Mouse (Mus musculus): ENCODE results near the gene Hist1h4j.
A peak's percentile ranks its signal among the peaks of the same experiment; 100 is the strongest.
"Not testable (repeated sequence)": the region's sequence is repeated elsewhere in the genome, so short reads cannot be mapped to it uniquely, and the experiment has no call there.

Hist1h4j gene

DNA sequence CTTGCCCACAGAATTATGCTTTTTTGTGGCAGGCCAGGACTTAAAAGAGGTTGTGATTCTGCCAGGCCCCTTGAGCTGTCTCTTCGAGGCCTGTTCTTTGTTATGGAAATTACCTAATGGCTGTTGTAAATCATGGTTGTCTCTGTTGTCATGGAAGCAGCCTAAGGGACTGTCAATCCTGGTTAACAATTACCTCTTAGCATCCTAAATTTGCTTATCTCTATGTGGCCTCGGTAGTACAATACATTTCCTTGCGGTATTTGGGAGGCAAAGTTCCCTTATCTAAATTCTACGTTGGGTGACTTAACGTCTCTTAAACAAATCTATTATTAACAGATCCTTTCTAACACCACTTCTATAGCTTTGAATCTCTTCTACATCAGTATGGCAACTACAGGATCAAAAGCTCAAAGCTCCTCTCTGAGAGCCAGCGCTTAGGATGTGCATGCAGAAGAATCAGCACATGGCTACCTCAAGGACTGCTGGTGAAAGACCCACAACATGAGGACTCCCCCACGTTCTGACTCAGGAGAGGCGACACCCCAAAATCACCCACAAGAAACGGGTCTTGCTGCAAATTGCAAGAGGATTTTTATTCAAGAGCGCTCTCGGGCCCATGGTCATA, 6.8 kb upstream of the Hist1h4j start:
- no peak for DNase-seq (ENCODE audit: low spot score)

DNA sequence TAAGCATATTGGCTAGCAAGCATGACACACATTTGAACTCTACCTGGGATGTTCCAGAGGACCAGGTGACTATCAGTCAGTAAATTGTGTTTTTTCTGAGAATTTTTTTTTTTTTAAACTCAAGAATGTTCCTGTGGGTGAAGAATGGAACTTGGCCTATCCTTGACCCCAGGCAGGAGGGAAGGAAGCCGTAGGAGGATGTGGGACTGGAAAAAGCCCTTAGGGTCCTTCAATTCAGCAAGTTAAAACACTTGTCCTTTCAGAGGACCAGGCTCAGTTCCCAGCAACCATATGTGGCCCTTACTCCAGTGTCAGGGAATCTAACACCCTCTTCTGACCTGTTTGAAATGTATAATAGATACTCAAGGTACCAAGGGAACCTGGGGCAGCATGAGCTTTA, 5.3 kb upstream of the Hist1h4j start:
- no peak for DNase-seq (ENCODE audit: low spot score)

DNA sequence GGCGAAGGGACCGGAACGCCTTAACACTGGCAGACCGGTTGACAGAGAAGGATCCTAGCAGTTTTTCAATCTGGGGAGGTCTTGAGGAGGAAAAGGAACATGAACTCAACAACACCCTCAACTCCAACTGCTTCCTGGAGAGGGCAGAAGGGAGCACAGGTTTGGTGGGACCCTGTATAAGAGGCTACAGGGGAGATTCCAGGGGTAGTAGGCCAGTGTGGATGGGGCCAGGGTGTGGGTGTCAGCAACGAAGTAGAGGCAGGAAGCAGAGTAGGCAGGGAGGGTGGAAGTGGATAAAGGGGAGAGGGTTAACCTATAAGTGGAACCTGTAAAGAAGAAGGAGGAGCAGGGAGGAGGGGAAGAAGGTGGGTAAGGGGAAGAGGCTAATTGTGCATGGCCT, 1.4 kb upstream of the Hist1h4j start:
- DNase-seq (ENCODE audit: low spot score): no peak

- no peak for DNase-seq (ENCODE audit: low spot score)
Observed at GRCm38 (mm10) chr13:21734010-21734905, 606 bp upstream of the Hist1h4j start.

GRCm38 (mm10) chr13:21745006-21745405, 10.1 kb downstream of the Hist1h4j start:
- no peak for DNase-seq (ENCODE audit: low spot score)

GRCm38 (mm10) chr13:21749387-21750158, 14.7 kb downstream of the Hist1h4j start:
- DNase-seq (ENCODE audit: low spot score): no peak

DNA sequence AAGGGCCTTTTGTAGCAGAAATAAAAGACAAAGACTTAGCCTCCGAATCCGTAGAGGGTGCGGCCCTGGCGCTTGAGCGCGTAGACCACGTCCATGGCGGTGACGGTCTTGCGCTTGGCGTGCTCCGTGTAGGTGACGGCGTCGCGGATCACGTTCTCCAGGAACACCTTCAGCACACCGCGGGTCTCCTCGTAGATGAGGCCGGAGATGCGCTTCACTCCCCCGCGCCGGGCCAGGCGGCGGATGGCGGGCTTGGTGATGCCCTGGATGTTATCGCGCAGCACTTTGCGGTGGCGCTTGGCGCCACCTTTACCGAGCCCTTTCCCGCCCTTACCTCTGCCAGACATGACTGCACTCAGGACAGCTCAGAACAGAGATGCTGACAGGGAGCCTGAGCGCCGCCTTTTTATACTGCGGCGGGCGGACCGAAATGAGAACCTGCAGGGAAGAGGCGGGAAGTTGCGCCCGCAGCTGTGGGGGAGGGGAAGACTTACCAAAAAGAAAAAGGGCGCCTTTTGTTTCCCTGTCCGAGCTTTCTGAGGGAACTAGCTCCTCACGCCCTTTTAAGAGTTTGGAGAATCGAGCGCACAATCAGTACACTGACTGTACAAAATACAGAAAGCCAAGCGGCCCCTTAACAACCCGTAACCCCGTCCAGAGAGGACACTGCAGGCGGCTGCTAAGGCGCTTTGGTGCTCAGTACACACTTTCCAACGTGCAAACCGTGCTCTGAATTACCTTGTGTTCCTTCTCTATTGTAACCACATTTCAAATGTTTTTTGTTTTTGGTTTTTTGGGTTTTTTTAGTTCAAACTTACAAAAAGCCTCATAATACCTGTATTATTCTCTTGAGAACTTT, 15.5 kb downstream of the Hist1h4j start, which contains the start of gene Hist1h4k:
Gene Hist1h4k, minus strand, starts transcription at position 347 of the 859 bp plus-strand sequence.
- peak; percentile 51 for DNase-seq (ENCODE audit: low spot score)

- DNase-seq (ENCODE audit: low spot score): no peak
Observed at GRCm38 (mm10) chr13:21751417-21751816, 16.6 kb downstream of the Hist1h4j start.

- DNase-seq (ENCODE audit: low spot score): no peak
Observed at GRCm38 (mm10) chr13:21751827-21752226, 17.0 kb downstream of the Hist1h4j start.

DNA sequence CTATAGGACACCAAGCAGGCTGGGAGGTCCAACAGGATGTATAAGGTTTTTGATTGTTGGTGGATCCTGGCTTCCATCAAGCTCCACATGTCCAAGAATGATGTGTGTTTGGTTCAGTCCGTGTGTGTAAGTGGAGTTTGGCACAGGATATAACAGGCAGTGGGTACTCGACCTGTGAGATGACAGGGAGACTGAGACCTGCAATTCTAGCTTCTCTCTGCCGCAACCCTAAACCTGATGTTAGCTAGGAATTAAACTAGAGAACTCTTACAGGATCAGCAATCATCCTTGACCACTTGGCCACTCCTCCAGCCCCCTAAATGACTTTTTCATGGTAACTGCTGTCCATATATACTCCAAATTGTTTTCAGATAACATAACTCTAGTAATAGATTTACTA, 17.5 kb downstream of the Hist1h4j start:
- no peak for DNase-seq (ENCODE audit: low spot score)

- DNase-seq (ENCODE audit: low spot score): no peak
Observed at GRCm38 (mm10) chr13:21753051-21753523, 18.2 kb downstream of the Hist1h4j start.

- not testable (repeated sequence) for DNase-seq (ENCODE audit: low spot score)
Observed at GRCm38 (mm10) chr13:21753524-21754285, 18.8 kb downstream of the Hist1h4j start, which contains the start of the genes Hist1h2ak and Hist1h2bn. TSS of gene Hist1h2ak (minus strand) at chr13:21753827. TSS of gene Hist1h2bn (plus strand) at chr13:21754123.

DNA sequence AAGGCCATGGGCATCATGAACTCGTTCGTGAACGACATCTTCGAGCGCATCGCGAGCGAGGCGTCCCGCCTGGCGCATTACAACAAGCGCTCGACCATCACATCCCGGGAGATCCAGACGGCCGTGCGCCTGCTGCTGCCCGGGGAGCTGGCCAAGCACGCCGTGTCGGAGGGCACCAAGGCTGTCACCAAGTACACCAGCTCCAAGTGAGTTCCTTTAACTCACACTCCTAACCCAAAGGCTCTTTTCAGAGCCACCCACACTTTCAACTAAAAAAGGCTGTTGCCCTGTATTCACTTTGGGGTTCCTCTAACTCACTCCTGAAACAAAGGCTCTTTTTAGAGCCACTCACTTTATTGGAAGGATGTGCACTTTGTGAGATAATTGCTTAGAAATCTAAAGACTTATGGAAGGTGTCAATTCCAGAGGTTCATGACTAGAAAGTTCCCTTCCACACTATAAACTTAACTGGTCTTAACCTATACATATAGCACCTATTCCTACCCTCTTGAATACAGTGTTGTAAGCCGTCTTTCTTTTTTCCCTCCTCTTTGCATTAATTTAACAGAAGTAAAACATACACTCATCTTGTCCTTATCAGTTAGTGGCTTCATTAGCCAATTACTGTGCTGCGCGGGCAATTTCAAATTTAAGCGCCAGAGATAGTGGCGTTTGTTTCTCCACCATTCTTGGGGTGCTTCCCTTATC, 19.6 kb downstream of the Hist1h4j start:
- DNase-seq (ENCODE audit: low spot score): not testable (repeated sequence)

- no peak for DNase-seq (ENCODE audit: low spot score)
Observed at GRCm38 (mm10) chr13:21755707-21756106, 20.8 kb downstream of the Hist1h4j start.

DNA sequence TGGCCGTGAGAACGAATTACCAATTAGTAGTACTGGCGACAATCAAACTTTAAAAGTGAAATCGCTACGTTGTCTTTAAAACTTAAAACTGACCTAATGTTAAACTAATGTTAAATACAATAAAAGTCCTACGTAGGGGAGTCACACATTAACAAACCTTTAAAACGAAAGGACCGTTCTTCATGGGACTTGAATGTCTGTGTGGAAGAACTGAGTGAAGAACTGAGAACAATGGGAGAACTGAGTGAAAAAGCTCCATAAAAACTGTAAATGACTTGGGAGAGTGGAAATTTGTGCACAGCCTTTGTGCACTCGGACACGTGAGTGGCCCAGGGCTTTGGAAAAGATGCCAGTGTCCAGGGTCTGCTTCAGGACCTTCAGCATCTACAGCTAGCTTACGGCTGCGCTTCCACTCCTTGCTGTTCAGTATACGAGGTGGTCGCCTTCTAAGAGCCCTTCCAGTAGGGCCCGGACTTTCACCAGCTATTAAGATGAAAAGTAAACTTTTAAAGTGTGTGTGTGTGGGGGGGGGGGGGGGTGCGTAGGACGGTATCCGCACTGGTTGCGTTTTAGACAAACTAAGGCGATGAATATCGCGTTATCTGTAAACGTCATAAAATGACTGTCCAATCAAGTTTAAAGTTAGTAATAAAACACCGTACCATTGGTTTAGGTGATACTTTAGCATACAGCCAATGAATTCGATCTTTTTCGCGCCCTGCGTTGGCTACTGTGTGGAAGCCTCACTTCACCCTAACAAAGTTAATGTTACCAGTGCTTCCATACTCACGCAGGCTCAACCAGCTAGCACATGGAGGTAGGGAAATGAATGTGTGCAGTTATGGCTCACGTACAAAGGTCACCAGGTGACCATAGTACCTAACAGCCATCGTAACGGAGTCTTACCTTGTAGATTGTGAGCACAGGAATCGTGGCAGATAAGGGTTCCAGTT, 44.2 kb downstream of the Hist1h4j start:
- peak; percentile 13 for DNase-seq (ENCODE audit: low spot score)

DNA sequence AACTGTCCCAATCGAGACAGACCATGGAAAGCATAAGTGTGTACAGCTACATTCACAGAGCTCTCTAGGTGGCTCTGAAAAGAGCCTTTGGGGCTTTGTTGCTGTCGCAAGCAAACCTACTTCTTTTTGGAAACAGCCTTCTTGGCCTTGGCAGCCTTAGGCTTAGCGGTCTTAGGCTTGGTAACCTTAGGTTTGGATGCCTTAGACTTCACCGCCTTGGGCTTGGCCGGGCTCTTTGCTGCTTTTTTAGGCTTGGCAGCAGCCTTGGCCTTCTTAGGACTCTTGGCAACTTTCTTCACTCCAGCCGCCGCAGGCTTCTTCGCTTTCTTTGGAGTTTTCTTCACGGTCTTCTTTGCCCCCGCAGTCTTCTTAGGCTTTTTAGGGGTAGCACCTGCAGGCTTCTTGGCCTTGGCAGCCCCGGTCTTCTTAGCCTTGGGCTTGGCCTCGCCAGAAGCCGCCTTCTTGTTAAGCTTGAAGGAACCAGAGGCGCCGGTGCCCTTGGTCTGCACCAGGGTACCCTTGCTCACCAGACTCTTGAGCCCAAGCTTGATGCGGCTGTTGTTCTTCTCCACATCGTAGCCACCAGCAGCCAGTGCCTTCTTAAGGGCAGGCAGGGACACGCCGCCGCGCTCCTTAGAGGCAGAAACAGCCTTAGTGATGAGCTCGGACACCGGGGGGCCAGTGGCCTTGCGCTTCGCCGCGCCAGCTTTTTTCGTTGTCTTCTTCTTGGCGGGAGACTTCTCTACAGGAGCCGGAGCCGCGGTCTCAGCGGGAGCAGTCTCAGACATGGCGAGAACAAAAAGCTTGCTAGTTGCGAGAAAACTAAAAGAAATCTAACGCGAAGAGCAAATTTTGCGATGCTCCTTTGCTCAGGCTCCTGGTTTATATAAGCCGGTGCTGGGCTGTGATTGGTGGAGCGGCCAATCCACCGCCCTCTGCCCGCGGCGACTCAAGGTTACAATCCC, 45.2 kb downstream of the Hist1h4j start, which contains the start of gene Hist1h1b:
Gene Hist1h1b, minus strand, starts transcription at position 859 of the 965 bp plus-strand sequence.
- DNase-seq (ENCODE audit: low spot score): peak; percentile 9

- DNase-seq (ENCODE audit: low spot score): no peak
Observed at GRCm38 (mm10) chr13:21781021-21781555, 46.2 kb downstream of the Hist1h4j start.

Measured in urinary bladder, postnatal 10 days (tissue).